Comparison of ENCODE assay signal across 10 mouse cellular contexts in the genomic region with DNA sequence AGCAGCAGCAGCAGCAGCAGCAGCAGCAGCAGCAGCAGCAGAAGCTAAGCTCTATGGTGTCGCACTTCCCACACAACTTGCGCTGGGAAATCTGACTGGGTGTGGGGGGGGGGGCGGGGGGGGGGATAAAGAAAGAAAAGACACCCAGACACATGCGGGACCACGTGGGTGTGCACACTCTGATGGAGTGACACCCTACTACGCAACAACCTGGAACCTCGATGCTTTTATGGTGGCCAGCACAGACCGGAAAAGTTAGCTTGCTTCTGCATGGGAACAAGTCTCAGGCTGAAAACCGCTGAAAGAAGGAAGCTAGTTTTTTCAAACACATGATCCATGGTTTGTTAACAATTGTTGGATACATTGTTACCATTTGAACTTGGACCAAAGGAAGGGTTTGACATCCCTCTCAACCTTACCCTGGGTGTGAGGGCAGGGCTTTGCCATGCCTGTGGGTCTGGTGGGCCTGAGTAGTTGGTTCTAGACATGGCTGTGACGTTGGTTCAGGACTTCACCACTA. TPM values are rescaled to one million over a fixed set of nuclear protein-coding genes. Genes with fewer than 3 reads are reported as not detected.
DNase-seq lines count a peak whose midpoint lies in the region; ATAC-seq and TF ChIP-seq lines count a peak whose summit lies in the region.
"Had no signal": no experiment of that assay in that cellular context is flagged by ENCODE, and none has a peak within 500 bp of the region (broad histone marks: within the 10 kb centered on the region; RNA-seq: fewer than 3 reads in every experiment).

No protein-coding gene starts in this region.

- no peaks in the 10 kb centered on the region for H3K27me3 ChIP-seq in kidney, embryonic 15.5 days
- no peaks in the 10 kb centered on the region for H3K27me3 ChIP-seq in kidney, adult 2 months (replicated peaks; ENCODE audit: control insufficient read depth, insufficient read depth, low read length)
- H3K27me3 ChIP-seq in stomach, embryonic 14.5 days (ENCODE audit: control insufficient read depth, insufficient read depth, low read length): no peaks in the 10 kb centered on the region
- H3K27me3 ChIP-seq in stomach, postnatal 0 days (ENCODE audit: control insufficient read depth, insufficient read depth, low read length): no peaks in the 10 kb centered on the region
- H3K27me3 ChIP-seq in limb, embryonic 10.5 days (ENCODE audit: low read depth, poor library complexity, severe bottlenecking): no peaks in the 10 kb centered on the region
- H3K27me3 ChIP-seq in hindbrain, embryonic 14.5 days (ENCODE audit: control insufficient read depth, insufficient read depth, low read length): no peaks in the 10 kb centered on the region
- H3K27me3 ChIP-seq: midbrain, embryonic 13.5 days had no signal

- TF ChIP-seq CTCF in kidney, adult 2 months (conservative IDR thresholded peaks at IDR 0.05; ENCODE audit: insufficient read depth, insufficient read length, low read depth, low read length): no peak
- no peak for TF ChIP-seq CTCF in stomach, postnatal 0 days (IDR thresholded peaks at IDR 0.05; ENCODE audit: low read depth)

- no peak for TF ChIP-seq EP300 in stomach, postnatal 0 days (optimal IDR thresholded peaks at IDR 0.05)

- ATAC-seq in kidney, embryonic 15.5 days (replicated peaks; ENCODE audit: low FRiP score): no peak
- ATAC-seq in stomach, embryonic 14.5 days (ENCODE audit: insufficient number of reproducible peaks, insufficient read depth, low FRiP score, low read depth): no peak
- no peak for ATAC-seq in stomach, postnatal 0 days (ENCODE audit: low FRiP score, low TSS enrichment)
- no peak for ATAC-seq in hindbrain, embryonic 14.5 days (ENCODE audit: low FRiP score)
- ATAC-seq: midbrain, embryonic 13.5 days had no signal

- H3K27ac ChIP-seq in kidney, embryonic 15.5 days: no peak overlapping the region
- H3K27ac ChIP-seq in kidney, adult 2 months (ENCODE audit: insufficient read depth, low read depth, low read length): no peak overlapping the region
- no peak overlapping the region for H3K27ac ChIP-seq in stomach, embryonic 14.5 days (ENCODE audit: low read length)
- no peak overlapping the region for H3K27ac ChIP-seq in stomach, postnatal 0 days (replicated peaks)
- H3K27ac ChIP-seq in limb, embryonic 10.5 days: 0 out of 2 replicates have a peak overlapping the region, but pooled peaks have one; percentile 1
- no peak overlapping the region for H3K27ac ChIP-seq in hindbrain, embryonic 14.5 days
- H3K27ac ChIP-seq: midbrain, embryonic 13.5 days had no signal

- peaks cover 12% of the 10 kb centered on the region; the same call in 1 of the 2 replicates for H3K4me1 ChIP-seq in kidney, embryonic 15.5 days
- H3K4me1 ChIP-seq in kidney, adult 2 months (ENCODE audit: control insufficient read depth, insufficient read depth, low read length): no peaks in the 10 kb centered on the region
- H3K4me1 ChIP-seq in stomach, embryonic 14.5 days (ENCODE audit: control insufficient read depth, insufficient read depth, low read length): no peaks in the 10 kb centered on the region
- H3K4me1 ChIP-seq in stomach, postnatal 0 days (replicated peaks; ENCODE audit: control insufficient read depth, insufficient read depth): no peaks in the 10 kb centered on the region; the same call in 1 of the 2 replicates
- H3K4me1 ChIP-seq in limb, embryonic 10.5 days: peaks cover 19% of the 10 kb centered on the region
- H3K4me1 ChIP-seq in hindbrain, embryonic 14.5 days (replicated peaks; ENCODE audit: control insufficient read depth, insufficient read depth, low read length): peaks cover 8% of the 10 kb centered on the region; the same call in 1 of the 2 replicates

- H3K36me3 ChIP-seq in kidney, embryonic 15.5 days: no peaks in the 10 kb centered on the region
- H3K36me3 ChIP-seq in kidney, adult 2 months (ENCODE audit: control insufficient read depth, insufficient read depth, low read length): no peaks in the 10 kb centered on the region
- H3K36me3 ChIP-seq in stomach, embryonic 14.5 days (ENCODE audit: control insufficient read depth, insufficient read depth, low read length): no peaks in the 10 kb centered on the region
- H3K36me3 ChIP-seq in stomach, postnatal 0 days (ENCODE audit: control insufficient read depth, insufficient read depth, low read length): no peaks in the 10 kb centered on the region
- H3K36me3 ChIP-seq in limb, embryonic 10.5 days: no peaks in the 10 kb centered on the region
- no peaks in the 10 kb centered on the region for H3K36me3 ChIP-seq in hindbrain, embryonic 14.5 days (replicated peaks; ENCODE audit: control insufficient read depth, insufficient read depth)
- H3K36me3 ChIP-seq: midbrain, embryonic 13.5 days had no signal

- WGBS in kidney, embryonic 15.5 days: 67% methylated on average over 8 of the region's 10 CpGs
- WGBS in kidney, adult 2 months: 37% methylated on average over 10 of the region's 10 CpGs
- 61% methylated on average over 7 of the region's 10 CpGs for WGBS in stomach, embryonic 14.5 days
- WGBS in stomach, postnatal 0 days: 58% methylated on average over 7 of the region's 10 CpGs
- WGBS in limb, embryonic 10.5 days: 70% methylated on average over 10 of the region's 10 CpGs
- 75% methylated on average over 8 of the region's 10 CpGs for WGBS in hindbrain, embryonic 14.5 days

- no peak for DNase-seq in kidney, adult 2 months
- DNase-seq in stomach, postnatal 0 days (ENCODE audit: low spot score): no peak
- no peak for DNase-seq in limb, embryonic 10.5 days (ENCODE audit: low spot score)
- DNase-seq in Muller cell, postnatal 12 days (ENCODE audit: inconsistent ontology term): no peak
- no peak for DNase-seq in hindbrain, embryonic 14.5 days (ENCODE audit: low spot score)
- DNase-seq: adrenal gland, postnatal 36 days; gastrocnemius, postnatal 36 days had no signal

- no peaks in the 10 kb centered on the region for H3K9me3 ChIP-seq in kidney, embryonic 15.5 days (replicated peaks)
- H3K9me3 ChIP-seq in stomach, embryonic 14.5 days (ENCODE audit: control insufficient read depth, low read depth, low read length): no peaks in the 10 kb centered on the region
- H3K9me3 ChIP-seq in stomach, postnatal 0 days (ENCODE audit: control insufficient read depth, low read length): no peaks in the 10 kb centered on the region
- H3K9me3 ChIP-seq in limb, embryonic 10.5 days (replicated peaks): no peaks in the 10 kb centered on the region
- no peaks in the 10 kb centered on the region for H3K9me3 ChIP-seq in hindbrain, embryonic 14.5 days (ENCODE audit: control insufficient read depth, low read length)
- H3K9me3 ChIP-seq: midbrain, embryonic 13.5 days had no signal

- H3K9ac ChIP-seq in kidney, embryonic 15.5 days: no peak overlapping the region
- H3K9ac ChIP-seq in stomach, embryonic 14.5 days (replicated peaks; ENCODE audit: low read depth, low read length): no peak overlapping the region
- H3K9ac ChIP-seq in stomach, postnatal 0 days (ENCODE audit: low read length): no peak overlapping the region
- no peak overlapping the region for H3K9ac ChIP-seq in hindbrain, embryonic 14.5 days
- H3K9ac ChIP-seq: midbrain, embryonic 13.5 days had no signal

- peak overlapping the region; percentile 49 for H3K4me2 ChIP-seq in kidney, embryonic 15.5 days
- peak overlapping the region; percentile 37 for H3K4me2 ChIP-seq in stomach, embryonic 14.5 days (replicated peaks; ENCODE audit: low read depth, low read length)
- H3K4me2 ChIP-seq in stomach, postnatal 0 days (replicated peaks; ENCODE audit: low read depth): no peak overlapping the region
- H3K4me2 ChIP-seq in hindbrain, embryonic 14.5 days (replicated peaks): no peak overlapping the region
- H3K4me2 ChIP-seq: midbrain, embryonic 13.5 days had no signal

- peak overlapping the region; percentile 17; the same call in 1 of the 2 replicates for H3K4me3 ChIP-seq in kidney, embryonic 15.5 days (replicated peaks)
- H3K4me3 ChIP-seq in kidney, adult 2 months (ENCODE audit: insufficient read depth, low read depth, low read length): no peak overlapping the region
- no peak overlapping the region for H3K4me3 ChIP-seq in stomach, embryonic 14.5 days (ENCODE audit: low read depth, low read length)
- no peak overlapping the region for H3K4me3 ChIP-seq in stomach, postnatal 0 days (ENCODE audit: low read depth, low read length)
- no peak overlapping the region for H3K4me3 ChIP-seq in limb, embryonic 10.5 days
- H3K4me3 ChIP-seq in hindbrain, embryonic 14.5 days (replicated peaks; ENCODE audit: low read length): no peak overlapping the region
- H3K4me3 ChIP-seq: midbrain, embryonic 13.5 days had no signal

- no peak for TF ChIP-seq POLR2A in kidney, adult 2 months (IDR thresholded peaks at IDR 0.05; ENCODE audit: low read depth, low read length)

RNA-seq across cellular contexts. Expression of gene Cpsf6, which starts 17.4 kb away (rescaled TPM):
- 164 and 169 TPM in 2 replicates for polyA plus RNA-seq in kidney, embryonic 15.5 days (2015; fragmentation: Nextera tagmentation; extraction: Ambion mirVana)
- polyA plus RNA-seq in kidney, adult 2 months (2012; rRNA removed): 26.9 and 30.1 TPM in 2 replicates
- polyA plus RNA-seq in stomach, embryonic 14.5 days (2014; fragmentation: Nextera tagmentation; extraction: Ambion mirVana): 173 and 185 TPM in 2 replicates
- 52.5 and 53.6 TPM in 2 replicates for polyA plus RNA-seq in stomach, postnatal 0 days (2015; fragmentation: Nextera tagmentation; extraction: Ambion mirVana)
- polyA plus RNA-seq in limb, embryonic 10.5 days (2016; fragmentation: Nextera tagmentation; extraction: Ambion mirVana): 230 and 235 TPM in 2 replicates
- 152 and 168 TPM in 2 replicates for polyA plus RNA-seq in hindbrain, embryonic 14.5 days (2014; fragmentation: Nextera tagmentation; extraction: Ambion mirVana)

Comparison
In these comparisons a context has a peak if more than half of its experiments do, and no peak if none do; other contexts are left out.
1. H3K4me2 ChIP-seq: peak in kidney, embryonic 15.5 days (single experiment) and stomach, embryonic 14.5 days (single experiment); none in stomach, postnatal 0 days (single experiment) and hindbrain, embryonic 14.5 days (single experiment).